Mouse (Mus musculus): ENCODE data around the gene 4921504E06Rik.

DNA sequence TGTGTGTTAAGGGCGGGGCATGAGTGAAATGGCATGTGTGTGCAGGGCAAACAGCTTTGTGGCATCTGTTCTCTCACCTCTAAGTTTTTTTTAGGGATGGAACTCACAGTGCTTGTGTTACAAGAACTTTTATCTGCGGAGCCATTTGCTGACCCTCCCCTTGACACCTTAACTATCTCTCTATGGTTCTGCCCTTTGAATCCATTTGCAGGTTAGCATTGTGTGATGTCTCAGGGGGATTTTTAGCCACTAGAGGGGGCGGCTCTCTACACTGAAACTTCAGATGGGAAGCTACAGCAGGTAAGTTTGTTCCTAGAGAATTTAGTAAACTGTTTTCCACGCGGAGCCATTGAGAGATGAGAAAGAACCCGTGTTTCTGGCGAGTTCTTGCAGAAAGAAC, 32.1 kb downstream of the 4921504E06Rik start:
- TF ChIP-seq POLR2A (IDR thresholded peaks at IDR 0.05; ENCODE audit: control insufficient read depth, low read depth, low read length) (no peak), CTCF (IDR thresholded peaks at IDR 0.05; ENCODE audit: control insufficient read depth, insufficient read depth, insufficient replicate concordance, low read depth, low read length) (no peak)
